Mouse (Mus musculus) CH12.LX (cell line): ENCODE measurements around the gene Adipor1. TPM values are rescaled to one million over a fixed set of nuclear protein-coding genes. Genes with fewer than 3 reads are reported as not detected.

Experiments used
- DNase-seq: peaks from one replicate; pipeline ENCODE4 v3.0.0-alpha.2; 2013; ENCODE audit errors: extremely low read depth
- H3K27ac ChIP-seq: 2 replicates; pipeline ENCODE4 v1.5.1; 2012; ENCODE audit warnings: low read depth, mild to moderate bottlenecking, control low read depth, moderate library complexity; ENCODE audit not compliant: insufficient read depth
- H3K27me3 ChIP-seq: replicated peaks from 2 replicates; pipeline ENCODE3; 2012; ENCODE audit warnings: inconsistent platforms
- H3K36me3 ChIP-seq, 2 experiments: replicated peaks in 1 of 2; 2 replicates each; pipeline versions ENCODE3 to v1.6.1; 2012; ENCODE audit warnings: inconsistent platforms in 1 of 2, low read length in 1 of 2, mild to moderate bottlenecking in 1 of 2, mixed read lengths in 1 of 2, moderate library complexity in 1 of 2; ENCODE audit not compliant: control insufficient read depth in 1 of 2, insufficient read depth in 1 of 2
- H3K4me1 ChIP-seq, 2 experiments: 2 replicates each; pipeline ENCODE4 v1.6.1; 2012; ENCODE audit warnings: inconsistent platforms in 1 of 2, moderate library complexity in 1 of 2; ENCODE audit not compliant: insufficient read depth in 2 of 2, control insufficient read depth in 1 of 2
- H3K4me2 ChIP-seq: 2 replicates; pipeline ENCODE4 v1.6.1; 2012; ENCODE audit warnings: low read depth, mild to moderate bottlenecking, control low read depth; ENCODE audit not compliant: poor library complexity, insufficient read depth, severe bottlenecking
- H3K4me3 ChIP-seq, 3 experiments: fragments of 150-350 bp in 1 of 3; sonication (generic) in 1 of 3; replicated peaks in 1 of 3; 2 replicates each; pipeline versions ENCODE3 to v1.5.1; 2011 to 2012; ENCODE audit warnings: low read depth in 2 of 3, low read length in 2 of 3, mild to moderate bottlenecking in 2 of 3, moderate library complexity in 2 of 3, control low read depth in 1 of 3, improper control_type of control experiment in 1 of 3, inconsistent platforms in 1 of 3, mixed read lengths in 1 of 3; ENCODE audit not compliant: poor library complexity in 1 of 3
- H3K79me2 ChIP-seq: replicated peaks from 2 replicates; pipeline ENCODE4 v1.6.1; 2012; ENCODE audit warnings: mild to moderate bottlenecking, moderate library complexity; ENCODE audit not compliant: control insufficient read depth, poor library complexity, insufficient read depth, severe bottlenecking; ENCODE audit errors: extremely low read depth
- H3K9ac ChIP-seq: 2 replicates; pipeline ENCODE4 v1.6.1; 2012; ENCODE audit warnings: low read depth, mild to moderate bottlenecking, control low read depth, moderate library complexity; ENCODE audit not compliant: insufficient read depth
- H3K9me3 ChIP-seq: replicated peaks from 2 replicates; pipeline ENCODE3; 2012; ENCODE audit warnings: low read length, inconsistent platforms, mixed read lengths
- E2F4 ChIP-seq: IDR thresholded peaks from 2 replicates; pipeline ENCODE4 v1.6.1; 2011; ENCODE audit warnings: low read depth, low read length, improper control_type of control experiment; ENCODE audit not compliant: insufficient replicate concordance
- ETS1 ChIP-seq: conservative IDR thresholded peaks from 2 replicates; pipeline ENCODE4 v1.6.1; 2012; ENCODE audit warnings: low read depth, mild to moderate bottlenecking, inconsistent platforms, low read length, improper control_type of control experiment, moderate library complexity
- GABPA ChIP-seq: IDR thresholded peaks from 2 replicates; pipeline ENCODE4 v1.6.1; 2012; ENCODE audit warnings: low read depth, low read length, improper control_type of control experiment, inconsistent platforms; ENCODE audit not compliant: insufficient replicate concordance
- KAT2A ChIP-seq: IDR thresholded peaks from 2 replicates; pipeline ENCODE4 v1.6.1; 2012; ENCODE audit warnings: low read length, improper control_type of control experiment, inconsistent platforms; ENCODE audit not compliant: insufficient replicate concordance
- MYC ChIP-seq: IDR thresholded peaks from 2 replicates; pipeline ENCODE4 v1.6.1; 2011; ENCODE audit warnings: low read depth, mild to moderate bottlenecking, improper control_type of control experiment, low read length
- NRF1 ChIP-seq: IDR thresholded peaks from 2 replicates; pipeline ENCODE4 v1.6.1; 2014; ENCODE audit warnings: low read depth, mild to moderate bottlenecking, inconsistent platforms, low read length, improper control_type of control experiment, moderate library complexity
- PAX5 ChIP-seq: IDR thresholded peaks from 2 replicates; pipeline ENCODE4 v1.6.1; 2012; ENCODE audit warnings: low read length, inconsistent platforms, mixed read lengths
- POLR2AphosphoS2 ChIP-seq: IDR thresholded peaks from 2 replicates; pipeline ENCODE4 v1.6.1; 2011; ENCODE audit warnings: low read depth, low read length, improper control_type of control experiment
- TCF12 ChIP-seq: IDR thresholded peaks from 2 replicates; pipeline ENCODE4 v1.6.1; 2014; ENCODE audit warnings: low read depth, mild to moderate bottlenecking, inconsistent platforms, low read length, improper control_type of control experiment
- USF1 ChIP-seq: IDR thresholded peaks from 2 replicates; pipeline ENCODE4 v1.6.1; 2014; ENCODE audit warnings: low read depth, mild to moderate bottlenecking, inconsistent platforms, low read length, improper control_type of control experiment
- USF2 ChIP-seq: conservative IDR thresholded peaks from 2 replicates; pipeline ENCODE4 v1.6.1; 2011; ENCODE audit warnings: low read depth, low read length, improper control_type of control experiment
- ZMIZ1 ChIP-seq: IDR thresholded peaks from 2 replicates; pipeline ENCODE4 v1.6.1; 2012; ENCODE audit warnings: low read depth, mild to moderate bottlenecking, inconsistent platforms, low read length, improper control_type of control experiment
- ZNF384 ChIP-seq: IDR thresholded peaks from 2 replicates; pipeline ENCODE4 v1.6.1; 2012; ENCODE audit warnings: low read depth, low read length, improper control_type of control experiment, inconsistent platforms
- dilution Hi-C: fragments of 300-500 bp; cut with MboI; formaldehyde crosslinking; loops from 2 replicates; pipeline ENCODE4 v1.14.3; 2020; ENCODE audit warnings: low sequenced_read_pairs; ENCODE audit not compliant: extremely low pct_unique_long_range_greater_than_20kb, extremely low pct_ligation_motif_present
- in situ Hi-C: fragments of 300-500 bp; cut with MboI; formaldehyde crosslinking; loops from 3 replicates; pipeline ENCODE4 v1.14.3; 2019; ENCODE audit warnings: low sequenced_read_pairs, low pct_ligation_motif_present, low pct_unique_long_range_greater_than_20kb, mixed read lengths
- polyA plus RNA-seq: library from polyadenylated mRNA; unstranded; fragments of >175 nt; gene quantifications from 2 replicates; pipeline ENCODE4 v1.2.1, GENCODE M21; 2012; ENCODE audit warnings: low read depth; ENCODE audit not compliant: insufficient read length
- total RNA-seq, 2 experiments: library from RNA; depleted of rRNA; stranded (reverse); fragments of 300-350 nt in 1 of 2; fragments of >200 nt in 1 of 2; gene quantifications; 2 replicates each; pipeline ENCODE4 v1.2.3; 2012 to 2014

The Adipor1 gene
- total and polyA plus RNA-seq, 3 experiments, result 64.1 to 94.0 (median 70.8) TPM

DNA sequence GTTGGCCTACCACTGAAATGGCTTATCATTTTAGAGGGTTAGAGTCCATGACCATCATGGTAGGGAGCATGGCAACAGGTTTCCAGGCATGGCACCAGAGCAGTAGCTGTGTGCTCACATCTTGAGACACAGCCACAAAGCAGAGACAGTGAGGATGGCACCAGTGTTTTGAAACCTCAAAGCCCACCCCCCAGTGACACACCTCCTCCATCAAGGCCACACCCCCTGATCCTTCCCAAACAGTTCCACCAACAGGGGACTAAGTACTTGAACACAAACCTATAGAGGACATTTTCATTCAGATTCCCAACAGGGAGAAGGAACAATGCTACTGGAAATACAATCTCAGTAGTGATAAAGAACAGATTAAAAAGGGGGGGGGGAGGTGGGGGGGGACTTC, 30.0 kb upstream of the Adipor1 start:
- Histone ChIP-seq H3K9me3 (peaks cover 7% of the 10 kb centered on the region), H3K4me2 (no peak overlapping the region), H3K27ac (no peak overlapping the region), H3K79me2 (no peaks in the 10 kb centered on the region), H3K4me3 (no peak overlapping the region), H3K27me3 (peaks cover 48% of the 10 kb centered on the region), H3K36me3 (no peaks in the 10 kb centered on the region), H3K9ac (no peak overlapping the region), H3K4me1 (0 out of 4 replicates have a peak, but pooled peaks cover 0 to 2% of the 10 kb centered on the region in 2 experiments)
- in situ Hi-C loops, result no loop called here
- dilution Hi-C loops, result no loop called here
- TF ChIP-seq POLR2AphosphoS2, result no peak
- DNase-seq, result no peak

GRCm38 (mm10) chr1:134385666-134386065, 29.5 kb upstream of the Adipor1 start, which contains the start of gene 4933406M09Rik:
Gene 4933406M09Rik (plus strand): TSS chr1:134385940.
- no peaks in the 10 kb centered on the region for H3K36me3 ChIP-seq
- no peak for TF ChIP-seq E2F4
- no peak for TF ChIP-seq NRF1
- peaks cover 45% of the 10 kb centered on the region for H3K27me3 ChIP-seq
- no peak within 1 kb of the TSS for H3K9ac ChIP-seq
- H3K79me2 ChIP-seq, result no peaks in the 10 kb centered on the region
- no peak within 1 kb of the TSS for H3K4me2 ChIP-seq
- peaks cover 7% of the 10 kb centered on the region for H3K9me3 ChIP-seq
- H3K4me3 ChIP-seq, result no peak within 1 kb of the TSS
- H3K27ac ChIP-seq, result no peak within 1 kb of the TSS
- dilution Hi-C loops (no loop called here), in situ Hi-C loops (no loop called here)
- 0 out of 4 replicates have a peak, but pooled peaks cover 0 to 2% of the 10 kb centered on the region in 2 experiments for H3K4me1 ChIP-seq
- DNase-seq, result no peak

DNA sequence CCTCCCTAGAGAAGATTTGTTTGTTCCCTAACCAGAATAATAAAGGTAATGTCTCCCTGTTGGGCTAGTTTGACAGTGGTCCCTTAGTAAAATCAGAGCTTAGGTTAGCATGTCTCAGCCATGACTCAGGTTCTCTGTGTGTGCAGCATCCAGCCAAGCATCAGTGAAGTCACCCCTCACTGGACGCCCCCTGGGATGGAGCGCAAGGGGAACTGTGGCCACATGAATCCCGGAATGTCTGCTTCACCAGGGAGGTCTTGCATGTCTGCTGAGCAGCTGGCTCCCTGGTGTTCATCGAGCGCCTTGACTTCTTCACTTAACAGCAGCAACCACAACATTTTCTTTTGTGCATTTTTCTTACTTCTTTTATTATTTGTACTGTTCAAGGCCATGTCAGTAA, 21.4 kb upstream of the Adipor1 start:
- Histone ChIP-seq H3K79me2 (no peaks in the 10 kb centered on the region), H3K4me3 (no peak overlapping the region), H3K9ac (no peak overlapping the region), H3K36me3 (no peaks in the 10 kb centered on the region), H3K4me2 (no peak overlapping the region), H3K27me3 (no peaks in the 10 kb centered on the region), H3K4me1 (no peaks in the 10 kb centered on the region; a peak in 1 of 4 replicates), H3K9me3 (no peaks in the 10 kb centered on the region), H3K27ac (no peak overlapping the region)
- TF ChIP-seq USF2 (no peak), MYC (no peak), TCF12 (no peak), POLR2AphosphoS2 (no peak), GABPA (no peak), USF1 (no peak), ZMIZ1 (no peak), KAT2A (no peak), PAX5 (no peak), ZNF384 (no peak), ETS1 (no peak)
- no peak for DNase-seq
- dilution Hi-C loops (no loop called here), in situ Hi-C loops (no loop called here)
